Mouse (Mus musculus) stomach, embryonic 15.5 days (tissue): ENCODE results near the gene Slit1. TPM values are rescaled to one million over a fixed set of nuclear protein-coding genes. Genes with fewer than 3 reads are reported as not detected.

ENCODE experiments used
- ATAC-seq: fragments of 200-750 bp; cut with Nextera tagmentation; 2 replicates; pipeline ENCODE4 v1.8.0; 2017; ENCODE audit warnings: low read depth, moderate number of reproducible peaks, moderate TSS enrichment; ENCODE audit not compliant: insufficient read depth, low FRiP score
- H3K27ac ChIP-seq: fragments of 300-500 bp; sonication (generic); 2 replicates; pipeline ENCODE4 v1.5.1; 2015; ENCODE audit warnings: mild to moderate bottlenecking, inconsistent platforms
- H3K27me3 ChIP-seq: fragments of 300-500 bp; sonication (generic); replicated peaks from 2 replicates; pipeline ENCODE4 v1.6.1; 2015; ENCODE audit warnings: inconsistent platforms
- H3K36me3 ChIP-seq: fragments of 300-500 bp; sonication (generic); 2 replicates; pipeline ENCODE4 v1.6.1; 2015; ENCODE audit warnings: inconsistent platforms
- H3K4me1 ChIP-seq: fragments of 300-500 bp; sonication (generic); 2 replicates; pipeline ENCODE4 v1.6.1; 2015; ENCODE audit warnings: inconsistent platforms
- H3K4me2 ChIP-seq: fragments of 300-500 bp; sonication (generic); 2 replicates; pipeline ENCODE4 v1.6.1; 2015; ENCODE audit warnings: mild to moderate bottlenecking, inconsistent platforms
- H3K4me3 ChIP-seq: fragments of 300-500 bp; sonication (generic); replicated peaks from 2 replicates; pipeline ENCODE4 v1.5.1; 2015; ENCODE audit warnings: inconsistent platforms
- H3K9ac ChIP-seq: fragments of 300-500 bp; sonication (generic); 2 replicates; pipeline ENCODE4 v1.6.1; 2015; ENCODE audit warnings: inconsistent platforms
- H3K9me3 ChIP-seq: fragments of 300-500 bp; sonication (generic); 2 replicates; pipeline ENCODE4 v1.6.1; 2016; ENCODE audit warnings: inconsistent platforms
- WGBS: fragments of 180-500 bp; shearing (Covaris S2); methylation state at CpG from one replicate; pipeline ENCODE4 v1.1.7; 2015; 5-methylcytosine and 5-hydroxymethylcytosine counted together
- polyA plus RNA-seq: library from polyadenylated mRNA; unstranded; fragments of >200 nt; fragmentation: Nextera tagmentation; extraction: Ambion mirVana; gene quantifications from 2 replicates; pipeline ENCODE4 v1.2.1, GENCODE M21; 2015

Gene Slit1
- polyA plus RNA-seq, 1 experiment from 2014 or later: 1.5 TPM

GRCm38 (mm10) chr19:41754760-41755159, 11.3 kb upstream of the Slit1 start:
- Histone ChIP-seq H3K36me3 (no peaks in the 10 kb centered on the region), H3K9me3 (no peaks in the 10 kb centered on the region), H3K4me3 (no peak overlapping the region), H3K9ac (no peak overlapping the region), H3K27me3 (no peaks in the 10 kb centered on the region), H3K4me1 (no peaks in the 10 kb centered on the region), H3K4me2 (no peak overlapping the region), H3K27ac (no peak overlapping the region)
- 81% methylated on average over 15 of the region's 15 CpGs for WGBS
- no peak for ATAC-seq

- 76% methylated on average over 11 of the region's 11 CpGs for WGBS
- H3K9me3 ChIP-seq: no peaks in the 10 kb centered on the region
- H3K4me1 ChIP-seq: no peaks in the 10 kb centered on the region
- H3K9ac ChIP-seq: no peak overlapping the region
- no peaks in the 10 kb centered on the region for H3K36me3 ChIP-seq
- H3K27me3 ChIP-seq: no peaks in the 10 kb centered on the region
- no peak overlapping the region for H3K4me2 ChIP-seq
- no peak overlapping the region for H3K27ac ChIP-seq
- H3K4me3 ChIP-seq: no peak overlapping the region
- no peak for ATAC-seq
Observed at GRCm38 (mm10) chr19:41751906-41752305, 8.4 kb upstream of the Slit1 start.

- H3K4me2 ChIP-seq: no peak overlapping the region
- H3K4me3 ChIP-seq: no peak overlapping the region
- H3K9me3 ChIP-seq: no peaks in the 10 kb centered on the region
- ATAC-seq: no peak
- peaks cover 21% of the 10 kb centered on the region for H3K27me3 ChIP-seq
- no peaks in the 10 kb centered on the region for H3K36me3 ChIP-seq
- WGBS: 87% methylated on average over 14 of the region's 14 CpGs
- H3K27ac ChIP-seq: no peak overlapping the region
- H3K4me1 ChIP-seq: peaks cover 12% of the 10 kb centered on the region
- H3K9ac ChIP-seq: no peak overlapping the region
Observed at GRCm38 (mm10) chr19:41747436-41747835, 4.0 kb upstream of the Slit1 start.

- Histone ChIP-seq H3K9ac (no peak overlapping the region), H3K27me3 (peaks cover 31% of the 10 kb centered on the region), H3K27ac (no peak overlapping the region), H3K4me2 (no peak overlapping the region), H3K4me3 (no peak overlapping the region), H3K36me3 (no peaks in the 10 kb centered on the region), H3K9me3 (no peaks in the 10 kb centered on the region), H3K4me1 (peaks cover 12% of the 10 kb centered on the region)
- no peak; the same call in 1 of the 2 replicates for ATAC-seq
- WGBS: 47% methylated on average over 15 of the region's 15 CpGs
Observed at GRCm38 (mm10) chr19:41745941-41746557, 2.6 kb upstream of the Slit1 start.

- Histone ChIP-seq H3K27ac (no peak overlapping the region), H3K9ac (no peak overlapping the region), H3K4me2 (no peak overlapping the region), H3K9me3 (no peaks in the 10 kb centered on the region), H3K27me3 (peaks cover 47% of the 10 kb centered on the region), H3K4me3 (no peak overlapping the region), H3K36me3 (no peaks in the 10 kb centered on the region), H3K4me1 (peaks cover 9% of the 10 kb centered on the region)
- no peak for ATAC-seq
- 22% methylated on average over 4 of the region's 4 CpGs for WGBS
Observed at GRCm38 (mm10) chr19:41738896-41739295, 4.6 kb downstream of the Slit1 start.

- no peak for ATAC-seq
- H3K9ac ChIP-seq: no peak overlapping the region
- no peaks in the 10 kb centered on the region for H3K36me3 ChIP-seq
- H3K27me3 ChIP-seq: peaks cover 45% of the 10 kb centered on the region
- H3K27ac ChIP-seq: no peak overlapping the region
- peaks cover 6% of the 10 kb centered on the region for H3K4me1 ChIP-seq
- H3K4me3 ChIP-seq: no peak overlapping the region
- 11% methylated on average over 14 of the region's 14 CpGs for WGBS
- peak overlapping the region; percentile 8; the same call in 1 of the 2 replicates for H3K4me2 ChIP-seq
- no peaks in the 10 kb centered on the region for H3K9me3 ChIP-seq
Observed at GRCm38 (mm10) chr19:41738429-41738805, 5.0 kb downstream of the Slit1 start.

- Histone ChIP-seq H3K27me3 (peaks cover 39% of the 10 kb centered on the region), H3K4me2 (peak overlapping the region; percentile 8; the same call in 1 of the 2 replicates), H3K4me1 (peaks cover under 1% of the 10 kb centered on the region; the same call in 1 of the 2 replicates), H3K4me3 (no peak overlapping the region), H3K9me3 (no peaks in the 10 kb centered on the region), H3K9ac (no peak overlapping the region), H3K27ac (no peak overlapping the region), H3K36me3 (no peaks in the 10 kb centered on the region)
- ATAC-seq: peak; percentile 45; the same call in 1 of the 2 replicates
- WGBS: 6% methylated on average over 17 of the region's 18 CpGs
Observed at GRCm38 (mm10) chr19:41737657-41738428, 5.6 kb downstream of the Slit1 start.

GRCm38 (mm10) chr19:41734685-41735084, 8.8 kb downstream of the Slit1 start:
- Histone ChIP-seq H3K4me2 (no peak overlapping the region), H3K4me1 (no peaks in the 10 kb centered on the region; the same call in 1 of the 2 replicates), H3K27me3 (peaks cover 22% of the 10 kb centered on the region), H3K9ac (no peak overlapping the region), H3K36me3 (no peaks in the 10 kb centered on the region), H3K27ac (no peak overlapping the region), H3K9me3 (no peaks in the 10 kb centered on the region), H3K4me3 (no peak overlapping the region)
- peak; percentile 63; the same call in 1 of the 2 replicates for ATAC-seq
- 12% methylated on average over 10 of the region's 10 CpGs for WGBS

GRCm38 (mm10) chr19:41725491-41725890, 18.0 kb downstream of the Slit1 start:
- Histone ChIP-seq H3K27ac (no peak overlapping the region), H3K9me3 (no peaks in the 10 kb centered on the region), H3K4me1 (peaks cover 6% of the 10 kb centered on the region), H3K4me2 (no peak overlapping the region), H3K9ac (no peak overlapping the region), H3K27me3 (no peaks in the 10 kb centered on the region), H3K36me3 (no peaks in the 10 kb centered on the region), H3K4me3 (no peak overlapping the region)
- WGBS: 63% methylated on average over 2 of the region's 2 CpGs
- ATAC-seq: no peak

GRCm38 (mm10) chr19:41724831-41725470, 18.5 kb downstream of the Slit1 start:
- Histone ChIP-seq H3K4me3 (no peak overlapping the region), H3K36me3 (no peaks in the 10 kb centered on the region), H3K9me3 (no peaks in the 10 kb centered on the region), H3K27ac (no peak overlapping the region), H3K4me2 (no peak overlapping the region), H3K9ac (no peak overlapping the region), H3K27me3 (no peaks in the 10 kb centered on the region), H3K4me1 (peaks cover 6% of the 10 kb centered on the region)
- WGBS: 36% methylated on average over 9 of the region's 9 CpGs
- no peak for ATAC-seq

GRCm38 (mm10) chr19:41723337-41723736, 20.1 kb downstream of the Slit1 start:
- H3K36me3 ChIP-seq: no peaks in the 10 kb centered on the region
- H3K27ac ChIP-seq: no peak overlapping the region
- WGBS: 28% methylated on average over 2 of the region's 2 CpGs
- no peaks in the 10 kb centered on the region for H3K9me3 ChIP-seq
- no peak for ATAC-seq
- H3K4me1 ChIP-seq: peaks cover 9% of the 10 kb centered on the region
- H3K4me2 ChIP-seq: no peak overlapping the region
- no peaks in the 10 kb centered on the region for H3K27me3 ChIP-seq
- no peak overlapping the region for H3K9ac ChIP-seq
- no peak overlapping the region for H3K4me3 ChIP-seq

- WGBS: 64% methylated on average over 8 of the region's 8 CpGs
- no peak for ATAC-seq
- H3K4me1 ChIP-seq: 0 out of 2 replicates have a peak, but pooled peaks cover 3% of the 10 kb centered on the region
- no peak overlapping the region for H3K9ac ChIP-seq
- H3K4me3 ChIP-seq: no peak overlapping the region
- H3K4me2 ChIP-seq: no peak overlapping the region
- no peak overlapping the region for H3K27ac ChIP-seq
- H3K9me3 ChIP-seq: no peaks in the 10 kb centered on the region
- H3K36me3 ChIP-seq: no peaks in the 10 kb centered on the region
- 0 out of 2 replicates have a peak, but pooled peaks cover 3% of the 10 kb centered on the region for H3K27me3 ChIP-seq
Observed at GRCm38 (mm10) chr19:41719436-41719835, 24.0 kb downstream of the Slit1 start.
